Mouse (Mus musculus) midbrain, embryonic 14.5 days (tissue): ENCODE results near the gene Paqr6. TPM values are rescaled to one million over a fixed set of nuclear protein-coding genes. Genes with fewer than 3 reads are reported as not detected.
A peak's percentile ranks its signal among the peaks of the same experiment; 100 is the strongest.

Experiments used
- ATAC-seq: fragments of 200-750 bp; cut with Nextera tagmentation; 2 replicates; pipeline ENCODE4 v1.8.0; 2017; ENCODE audit warnings: moderate number of reproducible peaks, moderate library complexity; ENCODE audit not compliant: low FRiP score, low TSS enrichment
- DNase-seq: peaks from one replicate; pipeline ENCODE4 v3.0.0-alpha.2; 2015
- H3K27ac ChIP-seq: fragments of 300-500 bp; sonication (generic); replicated peaks from 2 replicates; pipeline ENCODE4 v1.5.1; 2014; ENCODE audit warnings: mild to moderate bottlenecking, low read depth, low read length, moderate library complexity
- H3K27me3 ChIP-seq: fragments of 300-500 bp; sonication (generic); 2 replicates; pipeline ENCODE4 v1.6.1; 2014; ENCODE audit warnings: low read length, control low read depth, mixed read lengths; ENCODE audit not compliant: control insufficient read depth, insufficient read depth
- H3K36me3 ChIP-seq: fragments of 300-500 bp; sonication (generic); 2 replicates; pipeline ENCODE4 v1.6.1; 2014; ENCODE audit warnings: low read length, control low read depth; ENCODE audit not compliant: control insufficient read depth, insufficient read depth
- H3K4me1 ChIP-seq: fragments of 300-500 bp; sonication (generic); 2 replicates; pipeline ENCODE4 v1.6.1; 2014; ENCODE audit warnings: mild to moderate bottlenecking, antibody characterized with exemption, low read length, control low read depth; ENCODE audit not compliant: control insufficient read depth, insufficient read depth
- H3K4me2 ChIP-seq: fragments of 300-500 bp; sonication (generic); 2 replicates; pipeline ENCODE4 v1.6.1; 2014; ENCODE audit warnings: mild to moderate bottlenecking, low read length, moderate library complexity
- H3K4me3 ChIP-seq: fragments of 300-500 bp; sonication (generic); replicated peaks from 2 replicates; pipeline ENCODE4 v1.5.1; 2014; ENCODE audit warnings: low read depth, low read length
- H3K9ac ChIP-seq: fragments of 300-500 bp; sonication (generic); replicated peaks from 2 replicates; pipeline ENCODE4 v1.6.1; 2014; ENCODE audit warnings: mild to moderate bottlenecking, low read length, moderate library complexity
- H3K9me3 ChIP-seq: fragments of 300-500 bp; sonication (generic); 2 replicates; pipeline ENCODE4 v1.6.1; 2016; ENCODE audit warnings: low read length, control low read depth, mixed read lengths; ENCODE audit not compliant: control insufficient read depth
- WGBS: fragments of 180-500 bp; shearing (Covaris S2); extraction: QIAGEN DNeasy Blood & Tissue Kit; methylation state at CpG from one replicate; pipeline ENCODE4 v1.1.7; 2014; 5-methylcytosine and 5-hydroxymethylcytosine counted together
- polyA plus RNA-seq: library from polyadenylated mRNA; unstranded; fragments of >200 nt; fragmentation: Nextera tagmentation; extraction: Ambion mirVana; gene quantifications from 2 replicates; pipeline ENCODE4 v1.2.1, GENCODE M21; 2014

Gene Paqr6
- polyA plus RNA-seq = 0.63 and 1.6 TPM in 2 replicates

GRCm38 (mm10) chr3:88364337-88364736 lies at the start of gene Paqr6:
Paqr6 (plus strand) TSS chr3:88364584.
- peaks cover 7% of the 10 kb centered on the region for H3K27me3 ChIP-seq
- peaks cover 37% of the 10 kb centered on the region for H3K36me3 ChIP-seq
- H3K4me2 ChIP-seq = no peak within 1 kb of the TSS
- ATAC-seq = no peak
- H3K27ac ChIP-seq = no peak within 1 kb of the TSS
- no peaks in the 10 kb centered on the region for H3K4me1 ChIP-seq
- no peak within 1 kb of the TSS for H3K9ac ChIP-seq
- DNase-seq = peak; percentile 24
- 2% methylated on average over 16 of the region's 16 CpGs for WGBS
- H3K9me3 ChIP-seq = no peaks in the 10 kb centered on the region
- no peak within 1 kb of the TSS for H3K4me3 ChIP-seq

- H3K27me3 ChIP-seq = no peaks in the 10 kb centered on the region
- peak within 1 kb of the TSS; percentile 65 for H3K4me3 ChIP-seq
- H3K27ac ChIP-seq = peak within 1 kb of the TSS; percentile 45; the same call in 1 of the 2 replicates
- no peaks in the 10 kb centered on the region for H3K9me3 ChIP-seq
- peak; percentile 85 for DNase-seq
- peak within 1 kb of the TSS; percentile 70 for H3K4me2 ChIP-seq
- peaks cover 12% of the 10 kb centered on the region for H3K4me1 ChIP-seq
- peak; percentile 72 for ATAC-seq
- peak within 1 kb of the TSS; percentile 71 for H3K9ac ChIP-seq
- H3K36me3 ChIP-seq = peaks cover 54% of the 10 kb centered on the region
- 2% methylated on average over 10 of the region's 10 CpGs for WGBS
These were observed 39.4 kb upstream of the Paqr6 start, which contains the start of gene Glmp for GRCm38 (mm10) chr3:88324951-88325405. Glmp (plus strand) TSS chr3:88325023.

- Histone ChIP-seq H3K4me3 (no peak overlapping the region), H3K9ac (no peak overlapping the region), H3K27ac (no peak overlapping the region), H3K4me1 (peaks cover 12% of the 10 kb centered on the region), H3K4me2 (no peak overlapping the region), H3K9me3 (no peaks in the 10 kb centered on the region), H3K36me3 (peaks cover 21% of the 10 kb centered on the region; the same call in 1 of the 2 replicates), H3K27me3 (no peaks in the 10 kb centered on the region)
- DNase-seq (no peak), ATAC-seq (no peak)
- 87% methylated on average over 5 of the region's 5 CpGs for WGBS
These were observed 35.4 kb upstream of the Paqr6 start for GRCm38 (mm10) chr3:88328956-88329355.

GRCm38 (mm10) chr3:88331282-88331681 lies 33.1 kb upstream of the Paqr6 start:
- 0 out of 2 replicates have a peak, but pooled peaks cover 5% of the 10 kb centered on the region for H3K4me1 ChIP-seq
- no peak overlapping the region for H3K4me3 ChIP-seq
- no peak overlapping the region for H3K4me2 ChIP-seq
- no peak overlapping the region for H3K27ac ChIP-seq
- H3K27me3 ChIP-seq = no peaks in the 10 kb centered on the region
- H3K36me3 ChIP-seq = peaks cover 21% of the 10 kb centered on the region; the same call in 1 of the 2 replicates
- H3K9ac ChIP-seq = no peak overlapping the region
- WGBS = 9% methylated on average over 2 of the region's 2 CpGs
- peak; percentile 45 for DNase-seq
- H3K9me3 ChIP-seq = no peaks in the 10 kb centered on the region
- ATAC-seq = no peak

GRCm38 (mm10) chr3:88334029-88334658 lies 30.2 kb upstream of the Paqr6 start:
- Histone ChIP-seq H3K36me3 (peaks cover 6% of the 10 kb centered on the region; the same call in 1 of the 2 replicates), H3K27me3 (no peaks in the 10 kb centered on the region), H3K9ac (no peak overlapping the region), H3K4me2 (no peak overlapping the region), H3K4me3 (no peak overlapping the region), H3K4me1 (peaks cover 11% of the 10 kb centered on the region), H3K27ac (no peak overlapping the region), H3K9me3 (no peaks in the 10 kb centered on the region)
- ATAC-seq (no peak), DNase-seq (no peak)
- 65% methylated on average over 12 of the region's 12 CpGs for WGBS

- Histone ChIP-seq H3K4me2 (peak overlapping the region; percentile 78), H3K9ac (peak overlapping the region; percentile 92), H3K9me3 (no peaks in the 10 kb centered on the region), H3K27me3 (no peaks in the 10 kb centered on the region), H3K27ac (no peak overlapping the region), H3K4me1 (peaks cover 11% of the 10 kb centered on the region), H3K4me3 (peak overlapping the region; percentile 81), H3K36me3 (no peaks in the 10 kb centered on the region)
- ATAC-seq (no peak), DNase-seq (no peak)
- 44% methylated on average over 3 of the region's 3 CpGs for WGBS
These were observed 29.4 kb upstream of the Paqr6 start for GRCm38 (mm10) chr3:88334902-88335435.

GRCm38 (mm10) chr3:88335436-88336053 lies 28.8 kb upstream of the Paqr6 start:
- H3K27me3 ChIP-seq = no peaks in the 10 kb centered on the region
- H3K9ac ChIP-seq = peak overlapping the region; percentile 92
- peak; percentile 49; the same call in 1 of the 2 replicates for ATAC-seq
- H3K4me3 ChIP-seq = peak overlapping the region; percentile 81
- no peaks in the 10 kb centered on the region for H3K36me3 ChIP-seq
- H3K9me3 ChIP-seq = no peaks in the 10 kb centered on the region
- peak overlapping the region; percentile 94 for H3K27ac ChIP-seq
- H3K4me1 ChIP-seq = peaks cover 11% of the 10 kb centered on the region
- 2% methylated on average over 27 of the region's 27 CpGs for WGBS
- DNase-seq = peak; percentile 3
- peak overlapping the region; percentile 78 for H3K4me2 ChIP-seq

- no peaks in the 10 kb centered on the region for H3K27me3 ChIP-seq
- H3K4me1 ChIP-seq = peaks cover 11% of the 10 kb centered on the region
- H3K36me3 ChIP-seq = peaks cover 3% of the 10 kb centered on the region
- 2% methylated on average over 62 of the region's 66 CpGs for WGBS
- DNase-seq (peak; percentile 97), ATAC-seq (peak; percentile 93)
- H3K27ac ChIP-seq = peak within 1 kb of the TSS; percentile 94
- no peaks in the 10 kb centered on the region for H3K9me3 ChIP-seq
- H3K4me3 ChIP-seq = peak within 1 kb of the TSS; percentile 81
- H3K9ac ChIP-seq = peak within 1 kb of the TSS; percentile 92
- H3K4me2 ChIP-seq = peak within 1 kb of the TSS; percentile 78
These were observed 28.0 kb upstream of the Paqr6 start, which contains the start of the genes Tmem79 and Smg5 for GRCm38 (mm10) chr3:88336058-88337013. Tmem79 (minus strand) TSS chr3:88336148. Smg5 (plus strand) TSS chr3:88336260.
